Mouse (Mus musculus) spleen, postnatal 14 days (tissue): ENCODE data around the gene Zfp944.
"Not testable (repeated sequence)": the region's sequence is repeated elsewhere in the genome, so short reads cannot be mapped to it uniquely, and the experiment has no call there.

Source experiments
- DNase-seq, 2 experiments: peaks; one replicate each; pipeline ENCODE4 v3.0.0; 2021 to 2022; ENCODE audit warnings: low spot score in 2 of 2

Zfp944 gene

DNA sequence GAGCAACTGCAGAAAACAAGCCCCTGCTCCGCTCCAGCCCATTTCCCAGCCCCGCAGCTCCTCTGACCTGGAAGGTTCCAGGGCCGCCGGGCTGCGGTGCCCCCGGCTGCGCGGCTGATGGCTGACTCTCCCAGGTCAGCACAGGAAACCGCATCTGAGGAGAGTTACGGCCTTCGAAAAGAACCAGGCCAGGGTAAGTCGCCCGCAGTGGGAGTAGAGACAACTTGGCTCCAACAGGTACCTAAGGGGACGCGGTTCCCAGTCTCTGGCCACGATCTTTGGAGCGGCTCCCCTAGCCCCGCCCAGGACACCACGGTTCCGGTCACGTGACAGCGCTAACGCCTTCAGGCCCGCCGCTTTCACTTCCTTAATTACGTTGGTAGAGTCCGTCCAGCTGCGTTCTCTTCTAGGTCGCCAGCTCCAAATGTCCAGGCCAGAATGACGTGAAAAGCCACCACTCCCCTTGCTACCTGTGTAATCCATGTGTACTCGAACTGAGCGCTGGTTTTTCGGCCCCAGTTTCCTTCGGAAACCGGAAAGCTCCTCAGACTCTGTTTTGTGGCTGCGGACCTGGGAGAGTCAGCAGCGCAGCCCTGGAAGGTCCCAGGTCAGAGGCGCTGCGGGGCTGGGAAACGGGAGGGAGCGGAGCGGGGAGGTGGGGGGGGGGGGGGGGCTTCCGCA lies at the start of gene Zfp944, which contains the start of gene Zfp758:
Zfp944 (minus strand) TSS at position 300 of the 681 bp plus-strand sequence.
Zfp758 (plus strand) TSS at position 353 of the 681 bp plus-strand sequence.
- peak in 1 of 2 experiments; percentile 33 for DNase-seq

- DNase-seq, result no peak
Observed at GRCm38 (mm10) chr17:22410756-22411155, 49.6 kb upstream of the Zfp944 start.

DNA sequence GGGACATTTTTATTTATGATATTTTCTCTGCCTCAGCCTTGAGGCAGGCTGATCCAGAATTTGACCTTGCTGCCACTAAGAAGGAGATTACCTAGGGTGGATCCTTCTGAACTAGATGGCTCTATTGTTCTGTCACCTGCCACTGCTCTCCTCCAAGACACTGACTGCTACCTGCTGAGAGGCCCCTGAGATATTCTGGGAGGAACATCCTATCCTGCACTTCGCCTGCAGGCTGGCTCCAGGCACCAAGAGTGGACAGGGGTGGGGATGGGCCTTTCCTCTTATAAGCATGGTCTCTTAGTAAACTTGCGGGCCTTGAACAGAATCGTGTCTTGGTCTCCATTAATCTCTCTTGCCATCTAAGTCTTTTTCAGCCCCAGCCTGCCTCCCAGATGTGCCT lies 2.7 kb upstream of the Zfp944 start:
- DNase-seq, result no peak

GRCm38 (mm10) chr17:22360572-22360971 lies 628 bp downstream of the Zfp944 start:
- no peak for DNase-seq

DNA sequence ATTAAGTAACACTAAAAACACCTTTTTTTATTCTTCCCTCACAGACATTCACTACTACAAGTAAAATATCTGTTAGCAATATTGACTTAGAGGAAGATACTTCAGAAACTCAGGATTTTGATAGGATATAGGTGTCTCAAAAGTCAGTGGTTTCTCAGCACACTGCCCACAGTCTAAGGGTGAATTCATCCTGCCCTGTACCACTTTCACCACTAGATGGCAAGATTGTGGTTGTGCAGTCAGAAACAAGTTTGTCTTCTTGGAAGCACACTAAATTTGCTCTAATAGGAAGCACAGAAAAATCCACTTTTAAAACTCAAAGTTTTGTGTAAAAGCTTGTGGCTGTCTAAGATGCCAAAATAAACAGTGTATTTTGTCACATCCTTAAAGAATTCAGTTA lies 8.4 kb downstream of the Zfp944 start:
- DNase-seq, result peak in 1 of 2 experiments; percentile 23

GRCm38 (mm10) chr17:22315247-22315646 lies 46.0 kb downstream of the Zfp944 start:
- not testable (repeated sequence) for DNase-seq

GRCm38 (mm10) chr17:22314730-22315226 lies 46.4 kb downstream of the Zfp944 start, which contains the start of gene CT030661.1:
TSS of gene CT030661.1 (minus strand) at chr17:22314837.
- DNase-seq, result peak; percentile 27 to 61

GRCm38 (mm10) chr17:22314219-22314618 lies 47.0 kb downstream of the Zfp944 start:
- not testable (repeated sequence) for DNase-seq
